Mouse (Mus musculus) fibroblast of lung, adult 2 months (primary cell): ENCODE data around the gene Foxj1.
A peak's percentile ranks its signal among the peaks of the same experiment; 100 is the strongest.
"Not testable (repeated sequence)": the region's sequence is repeated elsewhere in the genome, so short reads cannot be mapped to it uniquely, and the experiment has no call there.

Source experiments
- DNase-seq: peaks from one replicate; pipeline ENCODE4 v3.0.0-alpha.2; 2011; ENCODE audit warnings: low read depth

Gene Foxj1

DNA sequence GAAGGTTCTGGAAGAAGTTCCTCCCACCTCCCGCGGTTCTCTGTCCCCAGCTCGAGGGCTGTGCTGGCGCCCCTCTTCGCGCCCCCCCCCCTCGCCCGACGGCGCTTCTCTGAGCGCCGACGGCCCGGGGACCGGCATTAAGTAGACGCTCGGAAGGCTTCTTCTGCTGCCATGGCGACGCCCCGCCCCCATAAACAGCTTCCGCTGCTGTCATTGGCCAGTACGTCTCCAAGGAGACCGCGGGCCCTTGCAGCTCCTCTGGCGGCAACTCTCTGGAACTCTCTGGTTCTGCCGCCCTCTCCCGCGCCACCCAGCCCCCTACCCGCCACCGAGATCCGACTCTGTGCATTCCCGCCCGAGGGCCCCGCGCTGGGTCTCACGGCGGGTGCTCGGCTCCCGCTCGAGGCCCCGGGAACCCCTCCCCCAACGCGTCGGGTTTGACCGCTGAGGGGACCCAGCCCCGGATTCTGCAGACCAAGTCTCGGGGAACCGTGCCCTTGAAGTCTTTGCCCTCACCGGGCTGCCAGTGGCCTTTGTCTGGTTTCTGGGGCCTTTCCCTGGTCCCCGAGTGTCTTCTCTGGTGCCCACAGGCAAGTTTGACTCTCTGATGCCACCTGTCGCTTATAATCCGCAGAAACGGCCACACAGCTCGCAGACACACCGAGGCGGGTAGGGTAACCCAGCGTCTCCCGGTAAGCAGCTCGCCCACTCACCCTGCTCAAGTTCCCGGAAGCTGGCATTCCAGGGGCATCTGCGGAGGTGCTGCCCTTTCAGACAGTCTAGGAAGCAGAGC is at the start of gene Foxj1:
TSS of gene Foxj1 (minus strand) at position 156 of the 793 bp plus-strand sequence.
- DNase-seq, result peak; percentile 78

DNA sequence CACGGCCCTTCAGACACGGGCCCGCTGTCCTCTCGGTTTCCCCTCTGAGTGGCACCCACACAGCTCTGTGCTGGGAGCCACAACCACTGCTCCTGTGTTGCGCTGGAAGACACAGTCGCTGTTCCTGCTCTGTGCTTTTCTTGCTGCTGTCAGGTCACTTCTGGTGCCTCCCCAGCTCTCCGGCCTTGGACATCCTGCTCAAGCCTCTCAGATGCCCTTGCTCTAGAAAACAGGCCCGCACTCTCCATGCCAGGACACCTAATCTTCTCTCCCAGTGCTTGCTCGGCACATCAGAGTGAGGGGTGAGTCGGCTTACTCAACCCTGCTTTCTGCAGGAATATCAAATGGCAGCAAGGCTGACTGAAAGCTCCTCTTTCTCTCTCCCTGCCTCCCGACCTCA is 49.0 kb upstream of the Foxj1 start:
- DNase-seq, result no peak

DNA sequence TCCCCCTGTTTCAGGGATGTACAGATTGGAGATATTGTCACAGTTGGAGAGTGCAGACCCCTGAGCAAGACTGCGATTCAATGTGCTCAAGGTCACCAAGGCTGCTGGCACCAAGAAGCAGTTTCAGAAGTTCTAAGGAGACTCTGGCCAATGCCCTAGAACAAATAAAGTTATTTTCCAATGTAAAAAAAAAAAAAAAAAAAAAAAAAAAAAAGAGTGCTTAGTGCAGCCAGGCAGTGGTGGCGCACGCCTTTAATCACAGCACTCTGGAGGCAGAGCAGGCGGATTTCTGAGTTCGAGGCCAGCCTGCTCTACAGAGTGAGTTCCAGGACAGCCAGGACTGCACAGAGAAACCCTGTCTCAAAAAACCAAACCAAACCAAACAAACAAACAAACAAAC is 47.9 kb upstream of the Foxj1 start:
- not testable (repeated sequence) for DNase-seq

DNA sequence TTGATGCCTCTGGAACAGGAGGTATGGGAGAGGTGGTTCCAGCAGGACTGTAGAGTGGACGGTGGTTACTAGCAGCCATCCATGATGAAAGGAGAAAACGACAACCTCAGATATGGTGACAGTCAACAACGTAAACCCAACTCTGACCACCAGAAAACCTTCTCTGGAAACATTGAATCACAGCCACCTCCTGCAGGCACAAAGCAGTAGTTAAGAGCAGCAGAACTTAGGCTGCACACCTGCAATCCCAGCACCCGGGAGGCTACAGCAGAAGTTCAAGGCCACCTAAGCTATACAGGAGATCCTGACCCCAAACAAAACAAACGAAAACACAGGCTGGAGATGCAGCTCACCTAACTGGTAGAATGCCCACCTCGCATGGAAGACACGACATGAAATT is 45.6 kb upstream of the Foxj1 start:
- no peak for DNase-seq

DNA sequence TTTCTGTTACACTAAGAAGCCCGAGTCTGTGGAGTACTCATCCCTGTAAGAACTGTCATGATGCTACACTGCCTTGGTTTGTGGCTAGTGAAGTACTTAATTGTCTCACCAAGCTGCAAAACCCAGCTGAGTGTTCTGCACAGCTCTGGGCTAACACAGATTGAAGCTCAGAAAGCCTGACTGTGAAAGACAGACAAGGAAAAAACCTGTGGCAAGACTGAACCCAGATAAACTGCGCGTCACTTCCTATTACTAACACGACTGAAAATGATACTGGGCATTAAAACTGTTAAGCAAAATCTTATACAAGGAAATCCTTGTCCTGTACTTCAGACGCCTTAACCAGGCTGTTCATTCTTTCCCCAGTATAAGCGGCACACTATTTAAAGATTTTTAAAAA is 44.3 kb upstream of the Foxj1 start:
- DNase-seq, result no peak

DNA sequence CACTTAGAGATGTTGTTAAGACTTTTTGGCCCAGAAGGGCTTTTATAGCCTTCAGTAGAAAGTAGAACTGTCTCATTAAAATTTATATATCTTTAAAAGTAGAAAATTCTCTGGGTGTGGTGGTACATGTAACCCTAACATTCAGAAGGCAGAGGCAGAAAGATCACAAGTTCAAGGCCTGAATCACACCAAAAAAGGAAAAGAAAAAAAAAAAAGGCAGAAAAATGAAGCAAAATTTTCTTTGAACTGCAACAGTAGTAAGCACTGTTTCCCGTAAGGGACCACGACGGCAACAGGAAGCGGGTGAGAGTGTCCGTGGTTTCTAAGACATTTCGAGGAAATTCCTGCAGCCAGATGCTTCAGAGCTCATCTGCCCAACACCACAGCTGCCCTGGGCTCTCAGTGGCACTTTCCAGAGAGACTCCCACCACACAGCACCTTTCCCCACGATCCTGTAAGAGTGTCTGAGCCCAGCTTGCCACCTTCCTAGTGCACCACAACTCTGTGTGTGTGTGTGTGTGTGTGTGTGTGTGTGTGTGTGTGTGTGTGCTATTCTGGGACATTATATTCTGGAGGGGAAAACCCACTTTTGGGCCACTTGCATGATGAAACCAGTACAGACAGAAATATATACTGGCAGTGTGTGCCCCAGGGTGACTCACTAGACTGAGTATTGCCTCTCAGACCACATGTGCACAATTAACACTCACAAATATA is 41.9 kb upstream of the Foxj1 start:
- DNase-seq, result no peak

DNA sequence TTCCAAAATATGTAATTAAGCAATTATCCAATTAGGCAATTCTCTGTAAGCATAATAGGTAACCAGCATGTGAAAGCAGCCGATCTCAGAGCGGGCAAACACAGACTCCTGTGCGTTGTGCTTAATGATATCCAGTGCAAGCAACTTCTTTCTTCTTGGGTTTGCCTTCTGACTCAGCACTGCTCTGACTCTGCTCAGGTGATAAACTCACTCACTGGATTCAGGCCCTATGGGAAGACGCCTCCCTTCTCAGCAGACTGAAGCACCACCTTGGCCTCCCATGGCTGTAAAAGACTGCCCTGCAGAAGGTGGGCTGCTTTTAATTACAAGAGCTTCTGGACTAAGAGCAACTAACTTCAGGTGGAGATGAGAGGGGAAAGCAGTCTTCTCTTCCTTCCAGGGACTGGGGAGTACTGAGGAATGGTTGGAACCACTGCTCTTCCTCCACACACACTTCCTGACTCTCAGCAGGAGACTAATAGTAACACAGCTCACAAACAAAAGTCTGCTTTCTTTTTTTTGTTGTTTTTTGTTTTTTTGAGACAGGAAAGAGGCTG is 36.8 kb upstream of the Foxj1 start:
- DNase-seq, result no peak

DNA sequence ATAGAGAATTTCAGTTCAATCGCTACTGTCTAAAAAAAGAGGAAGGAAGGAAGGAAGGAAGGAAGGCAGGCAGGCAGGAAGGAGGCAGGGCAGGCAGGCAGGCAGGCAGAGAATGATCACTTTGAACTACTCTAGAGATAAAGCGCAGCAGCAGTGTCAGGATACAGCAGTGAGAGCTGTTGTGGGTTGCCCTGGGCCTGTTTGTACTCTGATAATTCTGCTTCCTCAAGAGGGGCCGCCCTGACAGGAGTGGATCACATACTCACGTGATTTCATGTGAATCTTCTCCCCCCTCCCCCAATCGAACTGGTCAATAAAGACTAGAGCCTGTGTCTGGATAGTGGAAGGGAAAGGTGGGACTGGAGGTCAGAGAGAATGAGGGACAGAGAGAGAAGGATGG is 34.4 kb upstream of the Foxj1 start:
- no peak for DNase-seq

DNA sequence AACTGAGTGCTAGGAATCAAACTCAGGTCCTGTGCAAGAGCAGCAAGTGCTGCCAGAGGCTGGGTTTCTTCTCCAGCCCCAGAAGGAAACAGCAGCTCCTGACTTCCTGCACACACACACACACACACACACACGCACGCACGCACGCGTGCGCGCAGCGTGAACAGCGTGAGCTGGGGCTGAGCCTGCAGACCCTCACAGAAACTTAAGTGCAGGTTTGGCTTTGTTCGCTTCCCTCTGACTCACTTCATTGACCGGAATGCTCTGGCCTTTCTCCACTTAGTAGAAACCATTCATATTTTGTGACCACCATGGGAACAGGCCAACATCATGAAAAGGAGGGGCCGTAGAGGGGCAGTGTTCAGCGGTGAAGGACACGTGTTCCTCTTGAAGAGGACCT is 33.9 kb upstream of the Foxj1 start:
- DNase-seq, result peak; percentile 54

DNA sequence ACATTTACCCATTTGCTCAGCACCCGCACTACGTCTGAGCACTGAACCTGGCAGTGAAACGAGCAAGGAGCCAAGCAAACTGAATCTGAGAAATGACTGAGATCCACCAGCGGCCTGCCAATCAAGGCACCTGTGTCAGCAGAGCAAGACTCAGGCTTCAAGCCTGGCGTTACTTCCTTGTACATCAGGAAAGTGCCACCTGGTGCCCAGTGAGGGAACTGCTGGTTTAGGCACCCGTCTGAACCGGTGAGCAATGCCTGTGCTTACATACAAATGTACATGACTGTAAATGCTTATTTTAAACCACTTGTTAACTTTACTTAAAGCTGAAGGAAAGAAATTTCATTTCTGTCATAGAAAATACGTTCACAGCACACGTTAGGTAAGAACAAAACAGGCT is 32.9 kb upstream of the Foxj1 start:
- DNase-seq, result peak; percentile 39

DNA sequence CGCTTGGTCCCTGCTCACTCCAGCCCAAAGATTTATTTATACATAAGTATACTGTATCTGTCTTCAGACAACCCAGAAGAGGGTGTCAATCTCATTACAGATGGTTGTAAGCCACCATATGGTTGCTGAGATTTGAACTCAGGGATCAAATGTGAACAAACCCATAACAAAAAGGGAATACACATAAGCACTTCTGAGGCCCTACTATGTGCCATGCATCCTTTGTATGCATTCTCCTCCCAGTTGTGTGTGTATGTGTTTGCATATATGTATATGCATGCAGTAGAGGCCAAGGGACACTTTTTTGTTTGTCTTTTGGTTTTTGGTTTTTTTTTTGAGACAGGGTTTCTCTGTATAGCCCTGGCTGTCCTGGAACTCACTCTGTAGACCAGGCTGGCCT is 31.4 kb upstream of the Foxj1 start:
- no peak for DNase-seq

DNA sequence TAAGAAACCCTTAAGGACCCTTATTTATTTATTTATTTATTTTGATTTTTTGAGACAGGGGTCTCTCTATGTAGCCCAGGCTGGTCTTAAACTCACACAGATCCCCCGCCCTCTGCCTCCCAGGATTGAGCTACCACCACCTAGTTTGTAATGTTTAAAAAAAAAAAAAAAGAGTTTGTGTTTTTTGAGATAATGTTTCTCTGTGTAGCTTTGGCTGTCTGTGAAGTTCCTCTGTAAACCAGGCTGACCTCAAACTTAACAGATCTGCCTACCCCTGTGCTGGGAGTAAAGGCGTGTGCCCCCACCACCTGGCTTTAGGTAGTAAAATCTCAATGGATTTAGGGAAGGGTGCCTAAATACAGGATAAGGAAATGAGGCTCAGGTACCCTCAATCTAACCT is 30.9 kb upstream of the Foxj1 start:
- DNase-seq, result no peak

DNA sequence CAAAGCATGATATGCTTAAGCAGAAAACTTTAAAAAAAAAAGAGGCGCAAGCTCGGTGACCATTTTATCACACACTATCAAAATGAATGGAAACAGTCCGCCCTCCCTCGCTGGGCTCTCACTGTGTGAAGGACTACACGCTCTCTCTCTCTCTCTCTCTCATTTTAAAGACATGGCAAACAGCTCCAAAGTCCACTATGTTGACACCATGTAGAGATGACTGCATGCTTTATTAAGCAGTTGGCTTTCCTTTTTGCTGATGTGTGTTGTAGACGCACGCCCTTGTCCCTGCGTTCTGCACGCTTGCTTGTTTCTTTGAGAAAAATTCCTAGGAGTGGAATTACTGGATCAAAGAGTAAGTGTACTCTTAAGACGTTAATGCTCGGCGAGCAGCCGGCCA is 30.2 kb upstream of the Foxj1 start:
- DNase-seq, result no peak

DNA sequence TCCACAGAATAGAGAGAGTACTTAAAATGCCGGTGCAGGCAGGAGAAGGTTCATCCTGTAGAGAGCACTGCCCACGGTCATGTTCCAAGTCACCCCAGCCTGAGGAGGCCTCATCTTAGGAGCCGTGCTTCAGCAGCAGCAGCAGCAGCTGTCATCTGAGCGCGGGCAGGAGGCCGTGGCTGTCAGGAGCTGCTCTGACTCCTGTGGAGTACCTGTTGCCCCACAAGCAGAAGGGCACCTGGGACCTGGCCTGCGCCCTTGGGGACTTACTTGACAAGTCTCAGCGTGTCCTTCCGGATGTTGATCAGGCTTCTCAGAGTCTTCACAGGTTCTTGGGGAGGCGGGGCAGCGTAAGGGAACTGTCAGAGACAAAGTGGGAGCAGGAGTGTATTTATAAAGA is 26.8 kb upstream of the Foxj1 start:
- DNase-seq, result no peak

DNA sequence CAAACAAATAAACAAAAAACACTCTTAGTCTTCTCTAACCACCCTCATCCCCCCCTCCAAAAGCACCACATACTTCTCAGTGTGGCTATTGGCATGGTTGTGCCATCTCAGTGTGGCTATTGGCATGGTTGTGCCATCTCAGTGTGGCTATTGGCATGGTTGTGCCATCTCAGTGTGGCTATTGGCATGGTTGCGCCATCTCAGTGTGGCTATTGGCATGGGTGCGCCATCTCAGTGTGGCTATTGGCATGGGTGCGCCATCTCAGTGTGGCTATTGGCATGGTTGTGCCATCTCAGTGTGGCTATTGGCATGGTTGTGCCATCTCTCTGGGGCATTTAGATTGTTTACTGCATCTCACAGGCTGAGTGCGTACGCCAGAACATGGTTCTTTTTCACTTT is 25.7 kb upstream of the Foxj1 start:
- DNase-seq, result not testable (repeated sequence)

DNA sequence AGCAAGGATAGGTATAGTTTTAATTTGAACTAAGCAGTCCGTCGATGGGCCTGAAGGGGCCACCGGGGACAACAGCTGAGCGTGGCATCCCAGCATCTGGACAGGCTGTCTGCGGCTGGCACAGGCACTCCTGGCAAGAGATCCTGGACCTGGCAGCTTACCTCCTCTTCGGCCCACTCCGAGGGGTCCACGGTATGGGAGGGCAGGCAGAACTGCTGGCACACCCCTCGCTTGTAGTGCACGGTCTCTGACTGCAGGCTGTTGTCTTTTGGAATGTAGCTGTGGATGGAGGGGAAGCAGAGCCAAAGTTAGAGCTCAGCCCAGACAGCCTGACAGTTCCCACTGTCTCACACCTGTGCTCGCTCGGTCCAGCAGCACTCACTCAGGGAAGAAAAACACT is 24.5 kb upstream of the Foxj1 start:
- no peak for DNase-seq

DNA sequence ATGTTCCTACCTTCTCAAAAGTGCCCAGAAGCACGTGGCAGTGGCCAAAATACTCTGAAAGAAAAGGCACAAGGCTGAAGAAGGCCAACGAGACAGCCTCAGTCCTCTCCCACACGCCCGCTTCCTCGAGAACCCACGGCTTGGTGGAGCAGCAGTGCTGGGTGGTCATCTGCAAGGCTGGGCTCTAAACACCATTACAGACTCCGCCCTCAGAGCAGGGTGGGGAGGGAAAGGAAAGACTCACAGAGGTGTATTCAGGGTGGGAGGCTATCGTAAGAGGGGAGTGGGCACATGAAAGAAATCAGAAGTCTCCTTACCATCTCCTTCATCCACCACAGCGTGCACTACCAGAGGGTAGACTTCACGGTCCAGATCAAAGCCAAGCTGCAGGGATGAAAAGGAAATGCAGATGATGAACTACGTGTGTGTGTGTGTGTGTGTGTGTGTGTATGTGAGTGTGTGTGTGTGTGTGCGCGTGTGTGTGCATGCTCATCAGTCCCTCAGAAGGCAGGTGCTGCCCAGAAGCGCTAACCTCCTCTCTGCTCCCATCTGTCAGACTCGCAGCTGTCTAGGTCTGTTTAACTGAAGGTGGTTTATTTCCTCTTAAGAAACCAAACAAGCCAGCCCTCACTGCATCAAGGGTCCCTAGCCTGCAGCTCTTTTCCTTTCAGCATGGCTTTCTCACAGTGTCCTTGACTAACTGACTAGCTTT is 23.9 kb upstream of the Foxj1 start:
- no peak for DNase-seq

DNA sequence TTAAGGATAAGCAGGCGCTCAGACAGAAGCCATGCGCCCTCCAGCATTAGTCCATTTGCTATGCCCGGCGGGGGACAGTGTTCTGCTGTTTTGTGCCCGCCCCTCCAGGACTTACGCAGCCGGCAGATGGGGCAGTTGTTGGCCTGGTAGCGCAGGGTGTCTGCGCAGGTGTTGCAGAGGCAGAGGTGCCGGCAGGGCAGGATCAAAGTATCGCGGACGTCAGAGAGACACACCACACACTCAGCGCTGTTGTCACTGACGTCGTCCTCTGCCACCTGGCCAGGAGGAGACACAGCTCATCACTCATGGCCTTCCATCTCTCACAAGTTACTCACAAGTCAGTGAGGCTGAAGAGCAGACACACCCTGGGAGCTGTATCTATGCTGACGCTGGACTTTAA is 19.3 kb upstream of the Foxj1 start:
- no peak for DNase-seq

DNA sequence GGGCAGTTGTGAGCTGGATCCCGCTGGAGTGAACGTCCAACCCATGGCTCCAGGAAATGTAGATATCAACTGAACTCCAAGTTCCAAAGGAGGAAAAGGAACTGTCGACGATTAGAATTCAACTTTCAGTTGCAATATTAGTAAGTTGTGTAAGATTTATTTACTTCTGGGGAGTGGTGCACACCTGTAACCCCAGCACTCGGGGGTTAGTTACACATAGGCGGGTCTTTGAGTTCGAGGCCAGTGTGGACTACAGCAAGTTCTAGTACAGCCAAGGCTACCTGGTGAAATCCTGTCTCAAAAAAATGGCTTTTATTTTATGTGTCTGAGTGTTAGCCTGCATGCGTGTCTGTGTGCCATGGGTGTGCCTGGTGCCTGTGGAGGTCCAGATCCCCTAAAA is 18.3 kb upstream of the Foxj1 start:
- no peak for DNase-seq

DNA sequence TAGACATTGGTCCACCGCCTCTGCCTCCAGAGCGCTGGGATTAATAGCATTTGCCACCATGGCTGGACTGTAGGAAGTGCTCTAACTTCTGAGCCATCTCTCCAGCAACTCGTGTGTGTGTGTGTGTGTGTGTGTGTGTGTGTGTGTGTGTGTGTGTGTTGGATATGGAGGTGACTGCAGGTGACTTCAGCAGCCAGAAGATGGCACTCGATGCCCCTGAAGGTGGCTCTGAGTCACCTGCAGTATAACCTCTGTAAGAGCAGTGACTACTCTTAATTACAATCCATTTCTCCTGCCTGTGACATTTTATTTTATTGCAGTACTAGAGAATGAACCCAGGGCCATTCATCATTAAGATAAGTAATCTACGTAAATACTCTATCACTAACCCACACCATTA is 16.1 kb upstream of the Foxj1 start:
- no peak for DNase-seq

DNA sequence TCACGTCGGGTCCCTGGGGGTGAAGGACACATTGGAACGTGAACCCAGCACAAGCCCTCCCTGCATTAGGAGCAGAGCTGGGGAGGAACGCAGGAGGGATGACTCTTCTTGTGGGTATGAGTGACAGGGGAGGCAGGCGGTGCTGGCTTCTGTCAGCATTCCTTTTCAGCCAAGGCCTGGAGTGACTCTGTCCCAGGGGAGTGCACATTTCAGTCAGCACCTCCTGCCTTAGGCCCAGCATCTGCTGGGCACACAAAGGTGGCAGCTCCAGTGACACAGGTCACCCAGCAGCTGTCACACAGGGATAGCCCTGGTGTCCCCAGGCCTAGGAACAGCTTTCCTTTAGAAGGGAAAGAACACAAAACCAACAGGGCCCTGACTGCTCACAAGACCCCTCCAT is 12.8 kb upstream of the Foxj1 start:
- DNase-seq, result no peak

DNA sequence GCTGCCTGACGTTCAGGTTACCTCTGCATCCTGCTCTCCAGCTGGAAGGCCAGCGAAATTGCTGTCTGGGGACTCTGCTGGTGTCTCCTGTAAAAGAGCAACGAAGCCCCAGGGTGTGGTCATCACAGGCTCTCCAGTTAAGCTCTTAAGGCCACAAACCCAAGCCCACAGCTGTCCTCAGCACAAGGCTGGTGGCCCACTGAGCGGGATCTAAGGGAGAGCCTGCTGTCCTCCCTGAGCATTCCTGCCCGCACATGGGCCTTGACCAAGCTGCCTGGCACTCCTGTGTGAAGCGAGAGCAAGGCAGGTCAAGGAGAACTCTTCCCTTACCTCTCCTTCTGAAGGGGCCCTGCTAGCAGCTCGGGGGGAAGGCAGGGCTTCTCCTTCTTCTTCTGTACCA is 11.8 kb upstream of the Foxj1 start:
- no peak for DNase-seq
